Mouse (Mus musculus) cerebellum, adult 11 months (tissue): ENCODE results near the gene Tecrl.

ENCODE experiments used
- DNase-seq: peaks from one replicate; pipeline ENCODE4 v3.0.0; 2022

Gene Tecrl

DNA sequence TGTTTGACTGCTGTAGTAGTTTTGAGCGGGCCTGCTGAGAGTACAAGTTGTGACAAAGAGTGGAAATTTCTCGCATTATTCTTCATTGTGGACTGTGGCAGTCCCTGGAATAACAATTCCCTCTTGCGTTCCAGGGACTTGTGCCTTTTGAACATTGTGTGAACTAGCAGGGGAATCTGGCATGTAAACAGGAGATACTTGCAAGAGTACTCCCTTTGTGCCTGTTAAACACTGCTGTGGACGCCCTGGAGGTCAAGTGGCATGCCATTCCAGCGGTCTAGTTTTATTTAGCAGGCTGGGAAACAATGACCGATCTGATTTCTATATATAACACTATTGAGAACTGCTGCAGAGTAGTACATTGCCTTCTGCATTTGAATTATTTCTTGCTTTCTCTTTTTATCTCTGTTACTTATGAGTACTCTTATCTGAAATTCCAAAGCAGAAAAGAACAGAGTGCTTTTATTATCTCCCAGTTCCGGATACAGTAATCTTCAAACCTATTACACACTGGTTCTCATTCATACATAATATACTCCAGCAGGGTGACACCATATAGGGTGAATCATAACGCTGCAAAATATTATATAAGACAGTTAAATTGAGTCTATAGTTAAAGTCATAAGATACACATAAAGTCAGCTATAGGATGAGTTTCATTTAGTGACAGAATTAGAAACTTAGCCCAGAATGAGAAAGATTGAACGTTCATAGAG lies at the start of gene Tecrl:
Gene Tecrl, minus strand, starts transcription at position 350 of the 716 bp plus-strand sequence.
- no peak for DNase-seq

DNA sequence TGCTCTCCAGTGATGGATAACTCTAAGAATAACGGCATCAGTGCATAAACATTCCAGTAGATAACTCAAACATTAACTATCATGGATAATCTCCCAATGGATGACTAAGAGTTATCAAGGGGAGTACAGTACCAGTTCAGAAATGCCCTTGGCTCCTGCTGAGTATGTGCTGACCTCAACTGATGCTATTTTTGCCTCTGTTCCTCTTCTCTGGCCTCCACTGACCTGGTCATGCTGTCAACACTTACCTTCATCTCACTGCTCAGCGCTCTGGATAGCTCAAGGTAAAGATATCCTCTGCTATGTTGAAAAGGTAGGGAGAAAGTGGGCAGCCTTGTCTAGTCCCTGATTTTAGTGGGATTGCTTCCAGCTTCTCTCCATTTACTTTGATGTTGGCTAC lies 30.0 kb upstream of the Tecrl start:
- no peak for DNase-seq

DNA sequence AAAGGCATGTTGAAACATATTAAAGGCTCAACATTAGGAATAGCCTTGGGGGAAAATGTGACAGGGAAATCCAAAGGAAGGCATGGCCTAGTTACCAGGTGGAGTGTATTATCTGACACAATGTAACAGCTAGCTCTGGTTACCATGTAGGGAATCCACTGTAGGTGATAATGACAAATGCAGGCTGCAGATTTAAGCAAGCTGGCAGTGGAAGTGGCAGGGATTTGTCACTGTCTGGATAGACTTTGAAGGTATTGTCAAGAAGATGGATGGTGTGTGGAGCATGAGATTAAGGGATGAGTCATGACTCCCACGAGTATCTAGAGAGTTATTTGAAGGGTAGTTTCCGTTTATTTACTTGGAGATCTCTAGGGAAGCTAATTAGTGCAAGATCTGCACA lies 3.4 kb downstream of the Tecrl start:
- no peak for DNase-seq

DNA sequence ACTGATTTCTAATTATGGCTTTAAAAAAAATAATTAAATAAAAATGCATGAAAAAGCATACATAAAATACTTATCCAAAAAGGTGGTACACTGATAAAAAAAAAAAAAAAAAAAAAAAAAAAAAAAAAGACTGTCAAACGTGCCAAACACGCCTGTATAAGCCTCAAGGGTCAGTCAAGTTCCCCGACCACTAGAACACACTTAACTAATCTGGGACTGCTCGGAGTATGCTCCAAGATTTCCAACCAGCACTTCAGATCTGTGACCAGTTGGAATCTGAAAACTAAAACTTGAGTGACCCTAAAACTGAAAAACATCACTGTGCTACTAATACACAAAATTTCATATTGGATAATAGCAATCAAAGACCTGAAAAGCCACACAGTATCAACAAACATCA lies 15.9 kb downstream of the Tecrl start:
- no peak for DNase-seq

DNA sequence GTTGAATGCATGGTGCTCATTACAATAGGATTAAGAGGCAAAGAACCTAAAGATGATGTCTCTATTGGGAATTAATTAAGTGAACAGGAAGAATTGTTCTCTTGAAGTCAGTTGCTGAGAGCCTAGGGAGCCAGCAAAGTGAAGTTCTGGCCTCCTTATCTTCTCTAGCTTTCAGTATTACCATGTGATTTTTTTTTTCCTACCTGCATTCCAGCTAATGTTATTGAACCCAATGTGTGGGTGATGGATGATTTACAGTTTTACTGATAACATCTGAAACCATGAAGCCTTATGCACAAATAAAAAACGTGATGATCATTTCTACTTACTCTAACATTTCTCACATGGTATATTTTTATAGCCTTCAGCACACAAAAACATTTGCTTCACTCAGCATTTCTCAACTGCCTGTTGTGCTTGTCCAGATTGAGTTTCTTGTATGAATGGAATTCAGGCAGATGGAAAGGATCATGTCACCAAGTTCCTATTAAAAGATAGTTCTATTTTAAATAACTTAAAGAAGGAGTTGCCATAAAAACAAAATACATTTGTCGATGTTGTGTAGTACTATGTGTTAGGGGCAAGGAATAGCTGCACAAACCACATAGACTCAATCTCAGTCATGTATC lies 87.7 kb downstream of the Tecrl start:
- DNase-seq = no peak

DNA sequence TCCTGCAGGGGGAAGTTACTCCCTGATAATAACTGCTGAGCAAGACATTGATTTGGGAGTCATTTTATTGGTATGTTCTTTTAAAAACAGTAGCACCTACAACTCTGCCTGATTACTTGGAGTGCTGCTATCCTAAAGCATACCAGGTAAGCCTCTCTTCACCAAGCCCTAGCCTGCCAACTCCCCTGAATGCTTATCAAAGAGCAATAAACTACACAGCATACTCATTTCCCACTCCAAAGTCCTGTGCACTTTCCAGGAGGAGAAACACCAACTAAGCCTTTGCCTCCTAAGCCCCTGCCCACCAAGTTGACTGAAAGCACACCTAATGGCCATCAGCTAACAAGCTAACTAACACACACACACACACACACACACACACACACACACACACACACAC lies 94.9 kb downstream of the Tecrl start:
- no peak for DNase-seq

DNA sequence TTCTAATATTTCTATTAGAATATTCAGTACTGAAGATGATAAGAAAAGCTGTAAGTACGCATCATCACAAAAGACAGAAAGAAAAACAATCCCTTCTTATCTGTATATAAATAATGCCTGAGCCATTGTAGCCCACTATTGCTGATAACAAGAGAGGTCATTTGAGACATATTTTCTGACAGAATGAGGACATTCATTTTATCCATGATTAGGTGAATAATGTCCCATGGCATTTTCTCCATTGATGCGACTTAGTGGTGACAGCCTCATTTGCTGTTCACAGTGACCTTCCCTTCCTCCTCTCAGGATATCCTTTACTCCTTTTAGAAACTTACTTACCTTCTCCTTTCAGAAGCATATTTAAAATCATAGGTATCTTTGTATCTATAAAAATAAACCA lies 100.9 kb downstream of the Tecrl start:
- no peak for DNase-seq

DNA sequence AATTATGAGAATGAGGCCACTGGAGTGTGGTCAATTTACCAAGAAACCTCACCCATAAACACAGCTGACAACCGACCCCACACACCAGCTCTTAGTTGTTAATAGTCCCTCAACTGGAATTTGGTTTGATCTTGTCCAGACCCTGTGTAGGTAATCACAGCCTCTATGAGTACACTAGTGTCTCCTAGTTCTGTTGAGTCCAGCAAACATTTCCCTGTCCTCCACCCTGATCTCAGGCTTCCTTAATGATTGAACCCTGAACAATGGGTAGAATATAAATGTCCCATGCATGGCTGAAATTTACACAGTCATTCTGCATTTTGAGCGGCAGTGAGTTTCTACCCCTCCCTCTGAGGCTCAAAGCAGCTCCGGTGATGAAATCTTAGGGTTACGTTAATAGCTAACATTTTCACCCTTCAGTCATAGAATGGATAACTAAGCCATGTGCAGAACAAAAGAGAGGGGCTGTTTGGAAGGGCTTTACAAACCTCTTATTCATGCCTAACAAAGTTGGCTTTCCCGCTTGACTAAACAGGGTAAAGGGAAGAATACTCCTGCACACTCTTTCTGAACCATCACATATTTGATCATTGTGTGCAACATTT lies 116.0 kb downstream of the Tecrl start:
- no peak for DNase-seq
